Mouse (Mus musculus) natural killer cell, adult 2 months (primary cell): ENCODE results near the gene Ifit1.

Experiments used
- DNase-seq, 2 experiments: peaks; one replicate each; pipeline ENCODE4 v3.0.0; 2022; ENCODE audit warnings: low spot score in 2 of 2

The Ifit1 gene

GRCm38 (mm10) chr19:34655227-34655805 lies 14.6 kb downstream of the Ifit1 start:
- no peak for DNase-seq

GRCm38 (mm10) chr19:34656511-34657298 lies 16.0 kb downstream of the Ifit1 start:
- no peak for DNase-seq

GRCm38 (mm10) chr19:34662067-34662507 lies 21.4 kb downstream of the Ifit1 start:
- peak; percentile 16 to 30 for DNase-seq

GRCm38 (mm10) chr19:34662740-34663139 lies 22.1 kb downstream of the Ifit1 start:
- DNase-seq, result no peak

- peak; percentile 52 to 53 for DNase-seq
These were observed 25.5 kb downstream of the Ifit1 start for GRCm38 (mm10) chr19:34666127-34666526.

GRCm38 (mm10) chr19:34673476-34673875 lies 32.8 kb downstream of the Ifit1 start:
- DNase-seq, result no peak

- peak; percentile 21 to 52 for DNase-seq
These were observed 37.8 kb downstream of the Ifit1 start for GRCm38 (mm10) chr19:34678428-34678827.

GRCm38 (mm10) chr19:34684857-34685256 lies 44.2 kb downstream of the Ifit1 start:
- DNase-seq, result peak in 1 of 2 experiments; percentile 13

- DNase-seq, result no peak
These were observed 44.9 kb downstream of the Ifit1 start for GRCm38 (mm10) chr19:34685530-34685929.

- no peak for DNase-seq
These were observed 50.7 kb downstream of the Ifit1 start for GRCm38 (mm10) chr19:34691402-34691801.

- no peak for DNase-seq
These were observed 55.8 kb downstream of the Ifit1 start for GRCm38 (mm10) chr19:34696352-34696986.

GRCm38 (mm10) chr19:34697461-34697860 lies 56.8 kb downstream of the Ifit1 start:
- DNase-seq, result no peak

- DNase-seq, result no peak
These were observed 57.8 kb downstream of the Ifit1 start for GRCm38 (mm10) chr19:34698432-34698831.

GRCm38 (mm10) chr19:34698852-34699251 lies 58.2 kb downstream of the Ifit1 start:
- DNase-seq, result no peak

GRCm38 (mm10) chr19:34699300-34699699 lies 58.6 kb downstream of the Ifit1 start:
- no peak for DNase-seq
